Mouse (Mus musculus) embryonic facial prominence, embryonic 15.5 days (tissue): ENCODE measurements around the gene Clec1a. TPM values are rescaled to one million over a fixed set of nuclear protein-coding genes. Genes with fewer than 3 reads are reported as not detected.

Source experiments
- ATAC-seq: fragments of 200-750 bp; cut with Nextera tagmentation; 2 replicates; pipeline ENCODE4 v1.8.0; 2017; ENCODE audit warnings: low read depth, moderate TSS enrichment; ENCODE audit not compliant: insufficient number of reproducible peaks, low FRiP score, low TSS enrichment
- H3K27ac ChIP-seq: fragments of 300-500 bp; sonication (generic); replicated peaks from 2 replicates; pipeline ENCODE4 v1.5.1; 2015; ENCODE audit warnings: mild to moderate bottlenecking, inconsistent platforms
- H3K27me3 ChIP-seq: fragments of 300-500 bp; sonication (generic); 2 replicates; pipeline ENCODE4 v1.6.1; 2015; ENCODE audit warnings: inconsistent platforms
- H3K36me3 ChIP-seq: fragments of 300-500 bp; sonication (generic); 2 replicates; pipeline ENCODE4 v1.6.1; 2015; ENCODE audit warnings: mild to moderate bottlenecking, inconsistent platforms
- H3K4me1 ChIP-seq: fragments of 300-500 bp; sonication (generic); 2 replicates; pipeline ENCODE4 v1.6.1; 2015; ENCODE audit warnings: inconsistent platforms
- H3K4me2 ChIP-seq: fragments of 300-500 bp; sonication (generic); replicated peaks from 2 replicates; pipeline ENCODE4 v1.6.1; 2015; ENCODE audit warnings: mild to moderate bottlenecking, inconsistent platforms
- H3K4me3 ChIP-seq: fragments of 300-500 bp; sonication (generic); replicated peaks from 2 replicates; pipeline ENCODE4 v1.5.1; 2015; ENCODE audit warnings: mild to moderate bottlenecking, inconsistent platforms
- H3K9ac ChIP-seq: fragments of 300-500 bp; sonication (generic); 2 replicates; pipeline ENCODE4 v1.6.1; 2015; ENCODE audit warnings: inconsistent platforms
- H3K9me3 ChIP-seq: fragments of 300-500 bp; sonication (generic); replicated peaks from 2 replicates; pipeline ENCODE4 v1.6.1; 2016; ENCODE audit warnings: inconsistent platforms
- WGBS: fragments of 180-500 bp; shearing (Covaris S2); methylation state at CpG from one replicate; pipeline ENCODE4 v1.1.7; 2015; 5-methylcytosine and 5-hydroxymethylcytosine counted together
- polyA plus RNA-seq: library from polyadenylated mRNA; unstranded; fragments of >200 nt; fragmentation: Nextera tagmentation; extraction: Ambion mirVana; gene quantifications from 2 replicates; pipeline ENCODE4 v1.2.1, GENCODE M21; 2015

Gene Clec1a
- polyA plus RNA-seq, 1 experiment from 2014 or later, result 2.5 TPM

GRCm38 (mm10) chr6:129403391-129403790, 48.4 kb downstream of the Clec1a start:
- Histone ChIP-seq H3K36me3 (no peaks in the 10 kb centered on the region), H3K4me1 (no peaks in the 10 kb centered on the region), H3K27ac (no peak overlapping the region), H3K9ac (no peak overlapping the region), H3K27me3 (no peaks in the 10 kb centered on the region), H3K9me3 (no peaks in the 10 kb centered on the region), H3K4me2 (no peak overlapping the region), H3K4me3 (no peak overlapping the region)
- ATAC-seq, result no peak
- 79% methylated on average over 6 of the region's 6 CpGs for WGBS

- no peak overlapping the region for H3K4me2 ChIP-seq
- no peaks in the 10 kb centered on the region for H3K9me3 ChIP-seq
- H3K36me3 ChIP-seq, result no peaks in the 10 kb centered on the region
- no peak overlapping the region for H3K9ac ChIP-seq
- H3K4me3 ChIP-seq, result no peak overlapping the region
- no peak for ATAC-seq
- WGBS, result 89% methylated on average over 2 of the region's 2 CpGs
- H3K27ac ChIP-seq, result no peak overlapping the region
- no peaks in the 10 kb centered on the region for H3K4me1 ChIP-seq
- no peaks in the 10 kb centered on the region for H3K27me3 ChIP-seq
Measured at GRCm38 (mm10) chr6:129402404-129402803, 49.4 kb downstream of the Clec1a start.

- H3K36me3 ChIP-seq, result no peaks in the 10 kb centered on the region
- H3K4me3 ChIP-seq, result no peak overlapping the region
- no peaks in the 10 kb centered on the region for H3K27me3 ChIP-seq
- no peak for ATAC-seq
- no peak overlapping the region for H3K9ac ChIP-seq
- H3K4me1 ChIP-seq, result no peaks in the 10 kb centered on the region
- H3K4me2 ChIP-seq, result no peak overlapping the region
- no peak overlapping the region for H3K27ac ChIP-seq
- 52% methylated on average over 6 of the region's 6 CpGs for WGBS
- H3K9me3 ChIP-seq, result no peaks in the 10 kb centered on the region
Measured at GRCm38 (mm10) chr6:129399945-129400344, 51.9 kb downstream of the Clec1a start.

GRCm38 (mm10) chr6:129396997-129397396, 54.8 kb downstream of the Clec1a start, which contains the start of gene Clec1b:
TSS of gene Clec1b (plus strand) at chr6:129397297.
- 74% methylated on average over 8 of the region's 8 CpGs for WGBS
- no peak within 1 kb of the TSS for H3K9ac ChIP-seq
- no peak for ATAC-seq

GRCm38 (mm10) chr6:129393732-129394131, 58.1 kb downstream of the Clec1a start:
- ATAC-seq, result no peak
- Histone ChIP-seq H3K4me3 (no peak overlapping the region), H3K4me1 (no peaks in the 10 kb centered on the region), H3K9ac (no peak overlapping the region), H3K27ac (no peak overlapping the region), H3K36me3 (no peaks in the 10 kb centered on the region), H3K4me2 (no peak overlapping the region), H3K9me3 (no peaks in the 10 kb centered on the region), H3K27me3 (no peaks in the 10 kb centered on the region)
- WGBS, result 65% methylated on average over 6 of the region's 6 CpGs

More at GRCm38 (mm10) chr6:129396997-129397396, 54.8 kb downstream of the Clec1a start, which contains the start of gene Clec1b:
- Histone ChIP-seq H3K27me3 (no peaks in the 10 kb centered on the region), H3K4me3 (no peak within 1 kb of the TSS), H3K4me2 (no peak within 1 kb of the TSS), H3K36me3 (no peaks in the 10 kb centered on the region), H3K4me1 (no peaks in the 10 kb centered on the region), H3K9me3 (no peaks in the 10 kb centered on the region), H3K27ac (no peak within 1 kb of the TSS)

GRCm38 (mm10) chr6:129393087-129393720, 58.6 kb downstream of the Clec1a start:
- Histone ChIP-seq H3K4me2 (no peak overlapping the region), H3K36me3 (no peaks in the 10 kb centered on the region), H3K9ac (no peak overlapping the region), H3K9me3 (no peaks in the 10 kb centered on the region), H3K27ac (no peak overlapping the region), H3K4me3 (no peak overlapping the region), H3K4me1 (no peaks in the 10 kb centered on the region), H3K27me3 (no peaks in the 10 kb centered on the region)
- no peak for ATAC-seq
- WGBS, result 25% methylated on average over 2 of the region's 2 CpGs

GRCm38 (mm10) chr6:129385774-129386173, 66.0 kb downstream of the Clec1a start, which contains the start of gene Clec12b:
TSS of gene Clec12b (minus strand) at chr6:129385874.
- 75% methylated on average over 2 of the region's 2 CpGs for WGBS

GRCm38 (mm10) chr6:129385000-129385399, 66.8 kb downstream of the Clec1a start:
- H3K4me2 ChIP-seq, result no peak overlapping the region
- no peaks in the 10 kb centered on the region for H3K9me3 ChIP-seq
- H3K4me3 ChIP-seq, result no peak overlapping the region
- H3K27ac ChIP-seq, result no peak overlapping the region
- no peaks in the 10 kb centered on the region for H3K27me3 ChIP-seq
- no peak overlapping the region for H3K9ac ChIP-seq
- H3K4me1 ChIP-seq, result no peaks in the 10 kb centered on the region
- ATAC-seq, result no peak
- WGBS, result 83% methylated on average over 4 of the region's 4 CpGs
- H3K36me3 ChIP-seq, result no peaks in the 10 kb centered on the region

More at GRCm38 (mm10) chr6:129385774-129386173, 66.0 kb downstream of the Clec1a start, which contains the start of gene Clec12b:
- Histone ChIP-seq H3K36me3 (no peaks in the 10 kb centered on the region), H3K4me1 (no peaks in the 10 kb centered on the region), H3K9ac (no peak within 1 kb of the TSS), H3K4me3 (no peak within 1 kb of the TSS), H3K4me2 (no peak within 1 kb of the TSS), H3K9me3 (no peaks in the 10 kb centered on the region), H3K27me3 (no peaks in the 10 kb centered on the region), H3K27ac (no peak within 1 kb of the TSS)
- no peak for ATAC-seq

GRCm38 (mm10) chr6:129383466-129383865, 68.3 kb downstream of the Clec1a start:
- H3K9ac ChIP-seq, result no peak overlapping the region
- no peak for ATAC-seq
- H3K4me2 ChIP-seq, result no peak overlapping the region
- H3K9me3 ChIP-seq, result no peaks in the 10 kb centered on the region
- no peak overlapping the region for H3K27ac ChIP-seq
- WGBS, result 66% methylated on average over 3 of the region's 3 CpGs
- H3K4me1 ChIP-seq, result no peaks in the 10 kb centered on the region
- H3K4me3 ChIP-seq, result no peak overlapping the region
- no peaks in the 10 kb centered on the region for H3K36me3 ChIP-seq
- no peaks in the 10 kb centered on the region for H3K27me3 ChIP-seq

GRCm38 (mm10) chr6:129381736-129382135, 70.1 kb downstream of the Clec1a start:
- Histone ChIP-seq H3K36me3 (no peaks in the 10 kb centered on the region), H3K27me3 (no peaks in the 10 kb centered on the region), H3K4me2 (no peak overlapping the region), H3K9me3 (no peaks in the 10 kb centered on the region), H3K27ac (no peak overlapping the region), H3K4me1 (no peaks in the 10 kb centered on the region), H3K4me3 (no peak overlapping the region), H3K9ac (no peak overlapping the region)
- no peak for ATAC-seq
- WGBS, result 60% methylated on average over 1 of the region's 1 CpGs

GRCm38 (mm10) chr6:129380454-129380853, 71.3 kb downstream of the Clec1a start:
- H3K27ac ChIP-seq, result no peak overlapping the region
- no peak overlapping the region for H3K4me3 ChIP-seq
- no peaks in the 10 kb centered on the region for H3K9me3 ChIP-seq
- no peak overlapping the region for H3K4me2 ChIP-seq
- no peak for ATAC-seq
- no peaks in the 10 kb centered on the region for H3K36me3 ChIP-seq
- H3K27me3 ChIP-seq, result no peaks in the 10 kb centered on the region
- H3K9ac ChIP-seq, result no peak overlapping the region
- WGBS, result 57% methylated on average over 4 of the region's 4 CpGs
- no peaks in the 10 kb centered on the region for H3K4me1 ChIP-seq

GRCm38 (mm10) chr6:129374937-129375471, 76.8 kb downstream of the Clec1a start:
- H3K9me3 ChIP-seq, result no peaks in the 10 kb centered on the region
- WGBS, result 65% methylated on average over 2 of the region's 2 CpGs
- no peak overlapping the region for H3K9ac ChIP-seq
- H3K4me1 ChIP-seq, result no peaks in the 10 kb centered on the region
- no peak for ATAC-seq
- H3K27ac ChIP-seq, result no peak overlapping the region
- no peak overlapping the region for H3K4me3 ChIP-seq
- no peak overlapping the region for H3K4me2 ChIP-seq
- H3K36me3 ChIP-seq, result no peaks in the 10 kb centered on the region
- no peaks in the 10 kb centered on the region for H3K27me3 ChIP-seq
